11 mouse cellular contexts compared by ENCODE assay signal in genomic region chr5:19482981-19483380, GRCm38 (mm10).
DNase-seq lines count a peak whose midpoint lies in the region; ATAC-seq lines count a peak whose summit lies in the region.
"Had no signal": no experiment of that assay in that cellular context is flagged by ENCODE, and none has a peak within 500 bp of the region (broad histone marks: within the 10 kb centered on the region; RNA-seq: fewer than 3 reads in every experiment).

No protein-coding gene starts in this region.

- ATAC-seq in midbrain, embryonic 11.5 days (ENCODE audit: low FRiP score): no peak
- ATAC-seq: intestine, embryonic 16.5 days; midbrain, embryonic 13.5 days had no signal

- DNase-seq in kidney, postnatal 25 days: peak; percentile 6 to 39
- DNase-seq in kidney, postnatal 14 days: no peak
- peak; percentile 43 for DNase-seq in Muller cell, postnatal 12 days (ENCODE audit: inconsistent ontology term)
- peak; percentile 71 for DNase-seq in adrenal gland, adult 2 months
- DNase-seq in cerebellum, postnatal 10 days: peak; percentile 80 to 84
- no peak for DNase-seq in thymus, postnatal 10 days (ENCODE audit: low spot score in 2 of 2)
- DNase-seq in midbrain, embryonic 11.5 days (ENCODE audit: low spot score, missing footprints): no peak
- no peak for DNase-seq in forebrain, embryonic 10.5 days (ENCODE audit: extremely low spot score, low spot score)

- H3K4me2 ChIP-seq in midbrain, embryonic 11.5 days: no peak overlapping the region
- H3K4me2 ChIP-seq: midbrain, embryonic 13.5 days had no signal

- H3K9me3 ChIP-seq in midbrain, embryonic 11.5 days (ENCODE audit: control insufficient read depth, low read length): no peaks in the 10 kb centered on the region
- H3K9me3 ChIP-seq in forebrain, embryonic 10.5 days: no peaks in the 10 kb centered on the region
- H3K9me3 ChIP-seq: midbrain, embryonic 13.5 days had no signal

- no peaks in the 10 kb centered on the region for H3K4me1 ChIP-seq in midbrain, embryonic 11.5 days (ENCODE audit: control insufficient read depth, insufficient read depth, low read length)
- H3K4me1 ChIP-seq in forebrain, embryonic 10.5 days: no peaks in the 10 kb centered on the region

- H3K36me3 ChIP-seq in midbrain, embryonic 11.5 days (ENCODE audit: control insufficient read depth, insufficient read depth, low read length): no peaks in the 10 kb centered on the region
- H3K36me3 ChIP-seq in forebrain, embryonic 10.5 days (replicated peaks): no peaks in the 10 kb centered on the region
- H3K36me3 ChIP-seq: midbrain, embryonic 13.5 days had no signal

- H3K27ac ChIP-seq in midbrain, embryonic 11.5 days (ENCODE audit: low read depth, low read length): no peak overlapping the region
- H3K27ac ChIP-seq in forebrain, embryonic 10.5 days: no peak overlapping the region
- H3K27ac ChIP-seq: liver, embryonic 14.5 days; midbrain, embryonic 13.5 days had no signal

- 83% methylated on average over 3 of the region's 3 CpGs for WGBS in midbrain, embryonic 11.5 days
- WGBS in forebrain, embryonic 10.5 days: 94% methylated on average over 3 of the region's 3 CpGs

- no peaks in the 10 kb centered on the region for H3K27me3 ChIP-seq in midbrain, embryonic 11.5 days (ENCODE audit: control insufficient read depth, insufficient read depth, low read length)
- H3K27me3 ChIP-seq in forebrain, embryonic 10.5 days (ENCODE audit: poor library complexity, severe bottlenecking): no peaks in the 10 kb centered on the region
- H3K27me3 ChIP-seq: midbrain, embryonic 13.5 days had no signal

- no peak overlapping the region for H3K4me3 ChIP-seq in midbrain, embryonic 11.5 days (ENCODE audit: low read depth, low read length)
- no peak overlapping the region for H3K4me3 ChIP-seq in forebrain, embryonic 10.5 days
- H3K4me3 ChIP-seq: midbrain, embryonic 13.5 days had no signal

- H3K9ac ChIP-seq in midbrain, embryonic 11.5 days (ENCODE audit: low read length): no peak overlapping the region
- H3K9ac ChIP-seq: liver, embryonic 14.5 days; midbrain, embryonic 13.5 days had no signal

Comparison
In these comparisons a context has a peak if more than half of its experiments do, and no peak if none do; other contexts are left out.
1. DNase-seq: peak in kidney, postnatal 25 days (2 of 2), Muller cell, postnatal 12 days (single experiment), adrenal gland, adult 2 months (single experiment) and cerebellum, postnatal 10 days (2 of 2); none in kidney, postnatal 14 days (single experiment), thymus, postnatal 10 days (0 of 2), midbrain, embryonic 11.5 days (single experiment) and forebrain, embryonic 10.5 days (single experiment).